Mouse (Mus musculus) B cell, adult 2 months (primary cell): ENCODE measurements around the gene Kcnh6.

Source experiments
- DNase-seq, 2 experiments: peaks; one replicate each; pipeline ENCODE4 v3.0.0; 2022

The Kcnh6 gene

DNA sequence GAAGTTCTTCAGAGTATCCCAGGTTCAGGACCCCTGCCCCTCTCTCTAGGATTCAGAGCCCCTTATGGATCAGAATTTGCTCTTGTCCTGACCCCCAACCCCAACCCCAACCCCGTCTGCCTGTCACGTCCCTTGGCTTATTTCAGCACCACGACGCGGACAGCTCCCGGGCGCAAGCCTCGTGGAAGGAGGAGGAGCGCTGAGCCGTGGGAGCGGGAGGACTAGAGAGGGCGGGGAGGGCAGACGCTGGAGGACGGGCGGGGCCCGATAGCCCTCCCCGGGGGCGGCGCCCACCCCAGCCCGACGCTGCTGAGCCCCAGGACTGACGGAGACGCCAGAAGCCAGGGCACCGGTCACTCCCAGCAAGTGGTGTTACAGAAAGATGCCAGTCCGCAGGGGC is at the start of gene Kcnh6:
Kcnh6 (plus strand) TSS at position 304 of the 400 bp plus-strand sequence.
- DNase-seq: peak; percentile 69 to 74

GRCm38 (mm10) chr11:105958566-105958965 is 49.4 kb upstream of the Kcnh6 start:
- DNase-seq: no peak

GRCm38 (mm10) chr11:105959355-105959754 is 48.6 kb upstream of the Kcnh6 start:
- no peak for DNase-seq

DNA sequence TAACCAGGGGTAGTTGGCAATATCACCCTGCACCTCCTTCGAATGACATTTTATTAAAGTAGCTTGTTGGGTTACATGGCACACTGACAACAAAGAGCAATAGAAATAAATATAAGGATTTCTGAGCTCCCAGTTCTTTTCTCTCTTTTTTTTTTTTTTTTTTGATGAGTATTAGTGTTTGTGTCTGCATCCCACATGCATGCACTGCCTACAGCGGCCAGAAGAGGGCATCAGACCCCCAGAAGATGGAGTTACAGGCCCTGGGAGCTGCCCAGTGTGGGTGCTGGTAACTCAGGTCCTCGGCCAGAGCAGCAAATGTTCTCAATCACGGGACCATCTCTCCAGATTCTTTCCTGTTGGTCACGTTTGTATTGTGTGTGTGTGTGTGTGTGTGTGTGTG is 43.2 kb upstream of the Kcnh6 start:
- DNase-seq: peak in 1 of 2 experiments; percentile 25

DNA sequence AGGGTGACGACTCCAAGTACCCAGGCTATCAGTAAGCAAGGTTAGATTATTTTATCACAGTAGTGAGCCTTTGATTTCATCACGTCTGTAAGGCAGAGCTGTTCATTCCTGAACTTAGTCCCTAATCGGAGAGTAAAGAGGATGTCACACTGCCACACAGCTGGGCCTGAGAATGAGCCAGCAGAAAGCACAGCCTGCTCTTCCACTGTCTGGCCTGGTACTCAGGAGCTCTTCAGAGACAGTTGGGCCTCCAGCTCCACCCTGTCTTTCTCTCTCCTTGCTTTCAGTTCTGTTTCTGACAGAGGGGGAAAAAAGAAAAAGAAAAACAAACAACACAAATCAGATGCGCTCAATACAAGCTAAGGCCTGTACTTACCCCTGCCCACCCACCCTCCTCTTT is 41.6 kb upstream of the Kcnh6 start:
- DNase-seq: no peak

GRCm38 (mm10) chr11:105967741-105968574 is 40.0 kb upstream of the Kcnh6 start, which contains the start of gene Ace:
TSS of gene Ace (plus strand) at chr11:105967945.
- DNase-seq: no peak

DNA sequence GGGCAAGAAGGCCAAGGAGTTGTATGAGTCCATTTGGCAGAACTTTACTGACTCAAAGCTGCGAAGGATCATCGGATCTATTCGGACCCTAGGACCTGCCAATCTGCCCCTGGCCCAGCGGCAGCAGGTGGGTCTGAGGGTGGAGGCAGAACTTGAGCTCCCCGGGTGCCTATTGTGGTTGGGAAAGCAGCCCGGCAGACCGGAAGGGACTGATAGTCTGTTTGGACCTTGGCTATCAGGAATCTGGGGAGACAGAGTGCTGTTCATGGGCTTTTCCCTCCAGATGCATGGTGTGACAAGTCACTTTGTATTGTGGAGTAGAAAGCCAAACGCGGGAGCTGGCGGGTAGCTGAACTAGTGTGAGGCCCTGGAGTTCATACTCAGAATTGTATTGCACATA is 39.0 kb upstream of the Kcnh6 start:
- DNase-seq: no peak

DNA sequence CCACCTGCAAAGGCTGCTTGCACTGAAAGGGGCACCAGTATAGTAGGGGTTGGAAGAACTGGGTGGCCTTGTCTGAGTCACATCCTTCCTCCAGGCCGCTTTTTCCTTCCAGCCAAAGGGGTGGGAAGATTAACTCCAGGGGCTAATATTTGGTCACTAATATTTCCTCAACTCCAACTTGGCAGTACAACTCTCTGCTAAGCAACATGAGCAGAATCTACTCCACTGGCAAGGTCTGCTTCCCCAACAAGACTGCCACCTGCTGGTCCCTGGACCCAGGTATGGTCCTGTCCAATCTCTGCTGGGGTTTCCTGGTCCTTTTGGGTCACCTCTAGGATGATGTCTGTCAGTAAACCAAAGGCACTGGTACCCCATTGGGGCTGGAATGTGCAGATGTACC is 38.4 kb upstream of the Kcnh6 start:
- DNase-seq: peak; percentile 21 to 32

DNA sequence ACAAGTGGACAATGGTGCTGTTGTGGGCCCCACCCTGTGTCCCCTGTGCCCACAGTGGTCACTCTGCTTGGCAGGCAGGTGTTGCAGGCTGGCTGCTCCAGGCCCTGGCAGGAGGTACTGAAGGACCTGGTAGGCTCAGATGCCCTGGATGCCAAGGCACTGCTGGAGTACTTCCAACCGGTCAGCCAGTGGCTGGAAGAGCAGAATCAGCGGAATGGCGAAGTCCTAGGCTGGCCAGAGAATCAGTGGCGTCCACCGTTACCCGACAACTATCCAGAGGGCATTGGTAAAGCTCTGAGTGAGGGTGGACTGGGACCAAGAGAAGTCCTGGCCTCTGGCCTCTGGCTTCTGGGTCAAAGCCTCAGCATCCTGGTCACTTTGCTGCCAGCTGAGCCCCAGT is 33.3 kb upstream of the Kcnh6 start:
- no peak for DNase-seq

DNA sequence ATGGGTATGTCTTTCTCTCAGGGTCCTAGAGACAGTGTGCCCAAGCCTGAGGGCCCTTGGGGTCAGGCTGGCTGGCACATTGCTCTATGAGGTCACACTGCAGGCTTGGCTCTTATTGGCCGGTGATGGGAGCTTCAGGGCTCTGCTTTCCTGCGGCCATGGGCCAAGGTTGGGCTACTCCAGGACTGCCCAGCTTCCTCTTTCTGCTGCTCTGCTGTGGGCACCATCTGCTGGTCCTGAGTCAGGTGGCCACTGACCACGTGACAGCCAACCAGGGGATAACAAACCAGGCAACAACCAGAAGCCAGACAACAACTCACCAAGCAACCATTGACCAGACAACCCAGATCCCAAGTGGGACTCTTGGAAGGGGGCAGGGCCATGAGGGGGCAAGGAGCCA is 32.9 kb upstream of the Kcnh6 start:
- DNase-seq: no peak

- no peak for DNase-seq
Observed at GRCm38 (mm10) chr11:105975636-105976035, 32.3 kb upstream of the Kcnh6 start.

DNA sequence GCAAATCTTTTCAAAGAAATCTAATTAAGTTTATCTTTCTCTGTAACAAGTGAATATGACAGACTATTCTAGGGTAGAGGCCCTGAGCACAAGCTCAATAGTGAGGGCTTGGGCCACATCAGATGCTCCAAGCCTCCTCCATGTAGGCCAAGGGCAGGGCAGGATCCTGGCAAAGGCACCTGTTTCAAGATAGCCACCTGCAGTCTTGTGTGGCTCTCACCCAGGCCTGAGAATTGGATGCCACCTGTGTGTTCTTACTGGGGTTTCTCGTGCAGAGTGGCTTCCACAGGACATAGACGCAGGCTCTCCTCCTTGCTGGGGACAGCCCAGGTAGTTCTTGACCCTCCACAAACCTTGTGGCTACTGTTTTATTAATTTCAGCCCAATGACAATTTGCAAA is 29.7 kb upstream of the Kcnh6 start:
- DNase-seq: no peak

GRCm38 (mm10) chr11:105978634-105979033 is 29.3 kb upstream of the Kcnh6 start:
- no peak for DNase-seq

GRCm38 (mm10) chr11:105984452-105984851 is 23.5 kb upstream of the Kcnh6 start:
- DNase-seq: no peak

GRCm38 (mm10) chr11:105987446-105987845 is 20.5 kb upstream of the Kcnh6 start:
- no peak for DNase-seq

DNA sequence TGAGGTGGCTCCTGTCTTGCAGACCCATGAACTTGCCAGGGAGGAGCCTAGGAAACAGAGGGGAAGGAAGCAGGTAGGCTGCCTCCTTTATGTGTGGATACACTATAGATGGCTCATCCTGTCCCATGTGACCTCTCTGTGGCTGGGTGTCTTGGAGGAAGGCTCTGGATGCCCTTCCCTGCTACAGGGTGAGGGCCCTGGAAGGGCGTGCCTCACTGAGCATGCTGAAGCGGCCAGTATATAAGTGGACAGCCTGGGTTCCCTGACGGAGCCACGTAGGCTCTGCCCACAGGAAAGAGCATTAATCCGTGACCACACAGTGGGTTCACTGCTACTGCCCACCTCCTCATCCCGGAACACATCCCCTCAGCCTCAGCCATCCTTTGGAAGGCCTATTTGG is 18.5 kb upstream of the Kcnh6 start:
- DNase-seq: no peak

DNA sequence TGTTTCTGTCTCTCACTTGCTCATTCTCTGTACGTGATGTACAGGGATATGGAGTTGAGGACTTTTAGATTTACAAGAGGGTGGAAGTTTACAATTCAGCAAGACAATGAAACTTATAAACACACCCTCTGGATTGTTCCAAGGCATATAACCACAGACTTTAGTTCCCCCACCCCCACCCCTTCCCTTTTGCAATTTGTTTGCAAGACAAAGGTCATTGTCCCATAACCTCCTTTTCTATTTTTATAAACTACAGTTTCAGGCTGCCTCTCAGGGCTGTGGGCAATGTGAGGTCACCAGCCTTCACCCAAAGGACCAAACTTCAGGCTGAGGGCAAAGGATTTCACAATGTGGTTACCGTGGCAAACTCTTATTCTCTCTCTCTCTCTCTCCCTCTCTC is 17.7 kb upstream of the Kcnh6 start:
- no peak for DNase-seq

DNA sequence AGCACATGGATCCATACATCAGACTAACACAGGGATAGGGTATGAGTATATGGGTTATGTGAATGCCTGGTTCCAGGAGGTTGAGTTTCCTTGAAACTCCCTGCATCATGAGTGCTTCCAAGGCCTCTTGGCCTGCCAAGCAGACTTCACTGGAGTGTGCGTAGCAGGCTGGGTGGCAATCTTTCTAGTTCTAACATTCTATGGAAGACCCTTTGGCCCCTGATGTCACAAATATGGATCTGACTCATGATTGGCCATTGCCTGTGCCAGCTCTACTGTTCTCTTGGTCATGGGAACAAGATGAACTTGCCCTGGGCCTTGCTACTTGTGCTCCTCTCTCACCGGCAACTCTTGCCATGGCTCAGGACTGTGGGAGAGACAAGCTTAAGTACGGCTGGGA is 13.5 kb upstream of the Kcnh6 start, which contains the start of gene Ace3:
Ace3 (plus strand) TSS at position 301 of the 400 bp plus-strand sequence.
- DNase-seq: no peak

DNA sequence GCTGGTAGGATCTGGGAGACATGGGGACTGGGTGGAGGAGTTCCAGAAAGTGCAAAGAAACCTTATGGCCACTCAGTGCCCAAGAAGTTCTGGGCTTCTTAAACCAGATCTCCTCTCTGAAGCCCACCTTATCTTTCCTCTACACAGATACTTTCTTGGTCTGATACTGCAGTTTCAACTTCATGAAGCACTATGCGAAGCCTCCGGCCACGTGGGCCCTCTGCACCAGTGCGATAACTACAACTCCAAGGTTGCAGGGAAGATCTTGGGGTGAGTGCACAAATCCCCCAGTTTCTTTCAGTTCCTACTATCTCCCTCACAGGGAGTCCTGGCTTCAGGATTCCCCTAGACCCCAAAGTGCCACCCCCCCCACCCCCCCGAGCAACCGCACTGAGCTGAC is 7.9 kb upstream of the Kcnh6 start:
- DNase-seq: no peak

DNA sequence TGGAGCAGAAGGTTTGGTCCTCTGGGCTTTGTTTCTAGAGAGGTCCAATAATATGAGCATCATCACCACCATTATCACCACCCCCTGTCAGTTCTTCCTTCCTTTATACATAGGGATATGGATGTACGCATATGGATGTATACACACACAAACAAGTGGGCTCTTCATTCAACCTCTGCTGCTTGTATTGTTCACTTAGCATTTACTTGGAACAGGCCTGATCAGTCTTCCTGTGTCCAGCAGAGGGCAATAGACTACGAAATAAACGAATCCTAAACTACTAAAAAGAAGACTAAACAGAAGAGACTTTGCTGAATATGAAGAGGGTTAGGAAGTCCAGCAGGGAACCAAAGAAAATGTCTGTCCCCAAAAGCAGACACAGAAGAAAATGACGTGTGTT is 6.2 kb upstream of the Kcnh6 start:
- DNase-seq: peak; percentile 40 to 53

DNA sequence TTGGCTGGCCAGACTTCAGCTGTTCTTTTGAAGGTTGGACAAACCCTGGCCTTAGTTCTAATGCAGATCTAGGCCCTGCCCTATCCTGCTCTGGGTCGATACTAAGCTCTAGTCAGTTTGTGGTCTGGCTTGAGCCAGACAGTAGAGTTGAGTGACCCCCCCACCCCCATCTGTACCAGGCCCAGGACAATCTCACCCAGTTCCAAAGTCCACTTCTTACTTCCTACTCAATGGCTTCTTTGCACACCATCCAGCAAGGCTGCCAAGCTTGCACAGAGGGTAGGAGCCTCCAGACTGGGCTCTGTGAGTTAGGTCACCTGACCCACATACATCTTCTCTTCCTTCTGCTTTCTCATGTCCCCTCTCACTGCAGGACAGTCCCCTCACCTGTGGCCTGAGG is 3.3 kb upstream of the Kcnh6 start:
- DNase-seq: no peak

DNA sequence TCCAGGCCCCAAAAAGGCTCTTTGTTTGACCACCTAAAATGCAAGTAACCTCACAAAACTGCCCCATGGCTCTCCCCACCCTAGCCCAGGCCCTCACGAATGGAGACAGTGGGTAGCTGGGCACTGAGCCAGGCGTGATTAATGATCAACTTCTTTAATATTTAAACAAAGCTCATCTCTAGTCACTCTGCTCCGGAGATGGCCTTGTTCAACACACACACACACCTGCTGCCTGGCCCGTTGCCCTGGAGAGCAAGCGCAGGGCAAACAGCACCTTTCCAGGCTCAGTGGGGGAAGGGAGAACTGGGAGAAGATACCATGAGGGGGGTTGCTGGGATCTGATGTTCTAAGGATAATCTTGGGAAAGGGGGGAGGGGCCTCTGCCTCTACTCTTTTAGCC is 2.0 kb upstream of the Kcnh6 start:
- no peak for DNase-seq

DNA sequence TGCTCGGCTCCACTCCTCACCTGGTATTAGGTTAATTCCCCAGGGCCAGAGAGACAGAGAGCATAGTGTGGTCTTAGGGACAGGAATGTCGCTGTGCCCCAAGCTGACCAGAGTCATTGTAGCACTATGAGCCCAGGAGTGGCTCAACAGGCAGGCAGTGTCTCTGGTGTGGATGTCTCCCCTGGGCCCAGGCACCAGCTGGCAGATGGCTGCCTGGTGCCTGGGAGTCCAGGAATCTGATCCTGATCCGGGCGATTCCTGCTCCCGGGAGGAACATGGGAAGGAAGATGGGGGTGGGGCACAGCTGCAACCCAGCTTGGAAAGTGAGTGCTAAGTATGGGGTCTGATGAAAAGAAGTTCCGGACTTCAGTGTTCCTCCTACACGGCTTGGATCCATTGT is 4.8 kb downstream of the Kcnh6 start:
- DNase-seq: no peak

DNA sequence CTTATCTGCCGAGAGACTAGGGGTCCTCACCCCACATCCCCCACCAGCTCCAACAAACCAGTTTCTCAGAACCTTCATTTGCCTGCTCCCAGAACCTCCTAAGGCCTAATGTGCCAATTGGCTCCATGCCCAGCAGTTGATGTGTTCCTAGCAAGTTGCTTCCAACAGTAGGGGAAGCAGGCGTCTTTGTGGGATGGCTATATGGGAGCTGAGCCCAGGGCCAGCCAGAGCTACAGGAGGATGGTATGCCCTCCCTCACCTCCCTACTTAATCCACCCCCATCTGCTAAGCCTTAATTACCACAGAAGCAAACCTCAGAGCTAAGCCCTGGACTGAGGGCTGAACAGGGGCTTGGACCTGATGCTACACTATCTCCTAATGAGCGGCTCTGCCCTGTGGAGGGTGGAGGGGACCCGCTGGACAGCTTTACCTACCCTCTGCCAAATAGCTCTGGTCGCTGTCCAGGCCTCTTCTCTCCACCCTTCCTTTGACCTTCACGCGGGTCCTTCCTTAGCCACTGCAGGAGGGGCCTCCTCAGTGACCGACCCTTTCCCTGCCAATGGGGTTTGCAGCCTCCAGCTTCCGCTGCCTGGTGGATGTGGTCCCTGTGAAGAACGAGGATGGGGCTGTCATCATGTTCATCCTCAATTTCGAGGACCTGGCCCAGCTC is 5.8 kb downstream of the Kcnh6 start:
- DNase-seq: no peak
